Comparison of ENCODE assay signal across 18 mouse cellular contexts in genomic region chr6:101501716-101502115, GRCm38 (mm10).
DNase-seq lines count a peak whose midpoint lies in the region; ATAC-seq lines count a peak whose summit lies in the region.
"Had no signal": no experiment of that assay in that cellular context is flagged by ENCODE, and none has a peak within 500 bp of the region (broad histone marks: within the 10 kb centered on the region; RNA-seq: fewer than 3 reads in every experiment).

No protein-coding gene starts in this region.

- WGBS in heart, embryonic 16.5 days: 67% methylated on average over 4 of the region's 4 CpGs
- 38% methylated on average over 4 of the region's 4 CpGs for WGBS in embryonic facial prominence, embryonic 14.5 days

- intact Hi-C loops in heart, postnatal 14 days (cut with DNase I): no loop called here

- no peak overlapping the region for H3K4me3 ChIP-seq in heart, embryonic 16.5 days (ENCODE audit: low read length)
- no peak overlapping the region for H3K4me3 ChIP-seq in embryonic facial prominence, embryonic 14.5 days (ENCODE audit: low read depth, low read length)
- H3K4me3 ChIP-seq: heart, embryonic 10.5 days; hindbrain, embryonic 13.5 days had no signal

- no peaks in the 10 kb centered on the region for H3K36me3 ChIP-seq in heart, embryonic 16.5 days (ENCODE audit: control insufficient read depth, insufficient read depth)
- no peaks in the 10 kb centered on the region for H3K36me3 ChIP-seq in embryonic facial prominence, embryonic 14.5 days (ENCODE audit: control insufficient read depth, insufficient read depth, low read length)
- H3K36me3 ChIP-seq: heart, embryonic 10.5 days; hindbrain, embryonic 13.5 days had no signal

- no peaks in the 10 kb centered on the region for H3K9me3 ChIP-seq in heart, embryonic 16.5 days (replicated peaks; ENCODE audit: control insufficient read depth, low read length)
- H3K9me3 ChIP-seq in embryonic facial prominence, embryonic 14.5 days (ENCODE audit: control insufficient read depth, low read length): no peaks in the 10 kb centered on the region
- H3K9me3 ChIP-seq: heart, embryonic 10.5 days; hindbrain, embryonic 13.5 days had no signal

- no peaks in the 10 kb centered on the region for H3K27me3 ChIP-seq in heart, embryonic 16.5 days (ENCODE audit: control insufficient read depth, insufficient read depth, low read length)
- no peaks in the 10 kb centered on the region for H3K27me3 ChIP-seq in embryonic facial prominence, embryonic 14.5 days (replicated peaks; ENCODE audit: control insufficient read depth, insufficient read depth, low read length)
- H3K27me3 ChIP-seq: hindbrain, embryonic 13.5 days had no signal

- no peak overlapping the region for H3K4me2 ChIP-seq in heart, embryonic 16.5 days (ENCODE audit: low read depth, low read length)
- H3K4me2 ChIP-seq in embryonic facial prominence, embryonic 14.5 days (ENCODE audit: low read depth, low read length): no peak overlapping the region
- H3K4me2 ChIP-seq: hindbrain, embryonic 13.5 days had no signal

- peak overlapping the region; percentile 60 for H3K27ac ChIP-seq in heart, embryonic 16.5 days (ENCODE audit: low read length)
- H3K27ac ChIP-seq in embryonic facial prominence, embryonic 14.5 days (replicated peaks; ENCODE audit: low read depth, low read length): peak overlapping the region; percentile 65; the same call in 1 of the 2 replicates
- H3K27ac ChIP-seq: heart, embryonic 10.5 days; hindbrain, embryonic 13.5 days; hindbrain, postnatal 0 days had no signal

- no peak for ATAC-seq in heart, embryonic 16.5 days (replicated peaks; ENCODE audit: extremely low read depth, insufficient read depth, low FRiP score)
- no peak for ATAC-seq in embryonic facial prominence, embryonic 14.5 days (ENCODE audit: low read depth)
- ATAC-seq: hindbrain, postnatal 0 days had no signal

- DNase-seq in heart, postnatal 14 days: no peak
- peak; percentile 48 for DNase-seq in right cerebral cortex, adult 18-20 months
- no peak for DNase-seq in right cerebral cortex, postnatal 14 days
- peak; percentile 50 for DNase-seq in embryonic facial prominence, embryonic 14.5 days (ENCODE audit: low spot score)
- DNase-seq in adipocyte (ENCODE audit: low spot score): no peak
- DNase-seq: adrenal gland, adult 8-10 months; adrenal gland, postnatal 36 days; cerebellum, adult 11 months; cerebellum, adult 8-10 months; cerebellum, postnatal 14 days; gastrocnemius, postnatal 10 days; heart, adult 18-20 months; heart, postnatal 36 days; kidney, adult 11 months had no signal

- H3K9ac ChIP-seq in heart, embryonic 16.5 days (ENCODE audit: low read length): no peak overlapping the region
- H3K9ac ChIP-seq in embryonic facial prominence, embryonic 14.5 days (ENCODE audit: low read depth, low read length): no peak overlapping the region
- H3K9ac ChIP-seq: hindbrain, embryonic 13.5 days had no signal

- no peaks in the 10 kb centered on the region for H3K4me1 ChIP-seq in heart, embryonic 16.5 days (ENCODE audit: control insufficient read depth, insufficient read depth, low read length)
- H3K4me1 ChIP-seq in embryonic facial prominence, embryonic 14.5 days (ENCODE audit: control insufficient read depth, insufficient read depth, low read length): peaks cover 13% of the 10 kb centered on the region
- H3K4me1 ChIP-seq: heart, embryonic 10.5 days had no signal

Comparison
In these comparisons a context has a peak if more than half of its experiments do, and no peak if none do; other contexts are left out.
1. DNase-seq: peak in right cerebral cortex, adult 18-20 months (single experiment) and embryonic facial prominence, embryonic 14.5 days (single experiment); none in heart, postnatal 14 days (0 of 2), right cerebral cortex, postnatal 14 days (single experiment) and adipocyte (single experiment).